Mouse (Mus musculus): ENCODE measurements around the gene Vps26c. TPM values are rescaled to one million over a fixed set of nuclear protein-coding genes. Genes with fewer than 3 reads are reported as not detected.

The Vps26c gene
- polyA plus RNA-seq, 1 experiment from 2014 or later, result 72.4 TPM

GRCm38 (mm10) chr16:94540140-94540539, 13.5 kb upstream of the Vps26c start:
- H3K9me3 ChIP-seq, result no peaks in the 10 kb centered on the region
- no peaks in the 10 kb centered on the region for H3K36me3 ChIP-seq
- H3K9ac ChIP-seq (replicated peaks), result no peak overlapping the region
- no peak for ATAC-seq
- no peak overlapping the region for H3K4me3 ChIP-seq (replicated peaks)
- no peak overlapping the region for H3K4me2 ChIP-seq (replicated peaks)
- H3K27me3 ChIP-seq, result no peaks in the 10 kb centered on the region
- WGBS, result 98% methylated on average over 9 of the region's 9 CpGs
- H3K27ac ChIP-seq, result no peak overlapping the region
- no peaks in the 10 kb centered on the region for H3K4me1 ChIP-seq (replicated peaks)

GRCm38 (mm10) chr16:94537159-94537527, 10.5 kb upstream of the Vps26c start:
- Histone ChIP-seq H3K9ac (replicated peaks) (no peak overlapping the region), H3K4me3 (replicated peaks) (no peak overlapping the region), H3K9me3 (no peaks in the 10 kb centered on the region), H3K27me3 (no peaks in the 10 kb centered on the region), H3K4me1 (replicated peaks) (no peaks in the 10 kb centered on the region), H3K36me3 (no peaks in the 10 kb centered on the region), H3K27ac (no peak overlapping the region), H3K4me2 (replicated peaks) (no peak overlapping the region)
- 81% methylated on average over 9 of the region's 9 CpGs for WGBS
- no peak for ATAC-seq

- H3K9ac ChIP-seq (replicated peaks), result no peak overlapping the region
- no peak for ATAC-seq
- no peaks in the 10 kb centered on the region for H3K36me3 ChIP-seq
- H3K4me3 ChIP-seq (replicated peaks), result no peak overlapping the region
- H3K4me2 ChIP-seq (replicated peaks), result no peak overlapping the region
- H3K27me3 ChIP-seq, result no peaks in the 10 kb centered on the region
- no peaks in the 10 kb centered on the region for H3K4me1 ChIP-seq (replicated peaks)
- H3K9me3 ChIP-seq, result no peaks in the 10 kb centered on the region
- H3K27ac ChIP-seq, result no peak overlapping the region
- 91% methylated on average over 7 of the region's 7 CpGs for WGBS
Measured at GRCm38 (mm10) chr16:94536417-94537158, 10.0 kb upstream of the Vps26c start.

- no peaks in the 10 kb centered on the region for H3K36me3 ChIP-seq
- WGBS, result 90% methylated on average over 5 of the region's 5 CpGs
- no peaks in the 10 kb centered on the region for H3K4me1 ChIP-seq (replicated peaks)
- H3K27ac ChIP-seq, result no peak overlapping the region
- H3K9ac ChIP-seq (replicated peaks), result no peak overlapping the region
- H3K4me2 ChIP-seq (replicated peaks), result no peak overlapping the region
- no peaks in the 10 kb centered on the region for H3K27me3 ChIP-seq
- no peak for ATAC-seq
- no peaks in the 10 kb centered on the region for H3K9me3 ChIP-seq
- no peak overlapping the region for H3K4me3 ChIP-seq (replicated peaks)
Measured at GRCm38 (mm10) chr16:94535716-94536115, 9.1 kb upstream of the Vps26c start.

GRCm38 (mm10) chr16:94533679-94534078, 7.0 kb upstream of the Vps26c start:
- H3K4me3 ChIP-seq (replicated peaks), result no peak overlapping the region
- no peak overlapping the region for H3K9ac ChIP-seq (replicated peaks)
- H3K36me3 ChIP-seq, result no peaks in the 10 kb centered on the region
- no peak overlapping the region for H3K4me2 ChIP-seq (replicated peaks)
- no peaks in the 10 kb centered on the region for H3K9me3 ChIP-seq
- H3K27ac ChIP-seq, result no peak overlapping the region
- no peaks in the 10 kb centered on the region for H3K4me1 ChIP-seq (replicated peaks)
- WGBS, result 84% methylated on average over 6 of the region's 6 CpGs
- ATAC-seq, result no peak
- no peaks in the 10 kb centered on the region for H3K27me3 ChIP-seq

DNA sequence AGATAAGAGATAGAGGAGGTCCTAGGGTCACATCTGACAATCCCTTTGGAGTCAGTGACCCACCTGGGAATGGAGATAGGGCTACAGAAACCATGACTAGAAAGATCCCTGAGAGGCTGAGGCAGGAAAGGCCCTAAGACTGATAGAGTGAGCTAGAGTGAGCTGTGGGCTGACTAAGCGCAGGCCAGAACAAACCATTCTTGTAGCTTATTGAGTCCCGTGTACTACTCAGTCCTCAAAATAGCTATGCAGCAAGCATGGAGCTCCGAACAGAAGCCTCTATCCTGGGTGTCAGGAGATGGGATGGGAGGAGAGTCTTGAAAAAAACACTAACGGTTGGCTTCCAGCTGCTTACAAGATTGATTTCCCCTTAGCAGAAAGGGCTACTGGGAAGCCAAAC, 4.6 kb upstream of the Vps26c start:
- no peak overlapping the region for H3K4me2 ChIP-seq (replicated peaks)
- H3K9me3 ChIP-seq, result no peaks in the 10 kb centered on the region
- H3K4me3 ChIP-seq (replicated peaks), result no peak overlapping the region
- peaks cover 10% of the 10 kb centered on the region for H3K4me1 ChIP-seq (replicated peaks)
- no peaks in the 10 kb centered on the region for H3K36me3 ChIP-seq
- ATAC-seq, result no peak
- WGBS, result 91% methylated on average over 4 of the region's 4 CpGs
- no peak overlapping the region for H3K9ac ChIP-seq (replicated peaks)
- no peaks in the 10 kb centered on the region for H3K27me3 ChIP-seq
- no peak overlapping the region for H3K27ac ChIP-seq

DNA sequence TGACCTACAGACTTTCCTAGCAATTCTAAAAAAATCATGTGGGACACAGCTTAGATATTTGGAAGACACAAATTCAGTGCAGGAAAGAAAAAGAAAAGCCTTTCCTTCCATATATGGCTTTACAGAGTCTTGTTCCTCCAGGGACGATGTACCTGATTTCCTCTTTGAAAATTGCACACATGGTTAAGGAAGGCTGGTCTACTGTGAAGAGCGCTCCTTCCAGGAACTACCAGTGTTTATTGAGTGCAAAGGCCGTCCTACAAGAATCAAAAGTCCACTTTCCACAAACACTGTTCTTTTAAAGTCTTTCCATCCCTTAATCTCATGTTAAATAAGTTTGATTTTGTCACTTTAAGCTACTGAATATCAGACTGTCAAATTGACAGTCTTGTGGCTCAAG, 916 bp upstream of the Vps26c start:
- ATAC-seq, result no peak
- Histone ChIP-seq H3K27me3 (no peaks in the 10 kb centered on the region), H3K4me3 (replicated peaks) (peak overlapping the region; percentile 87), H3K9me3 (no peaks in the 10 kb centered on the region), H3K4me2 (replicated peaks) (peak overlapping the region; percentile 78), H3K9ac (replicated peaks) (peak overlapping the region; percentile 90), H3K4me1 (replicated peaks) (peaks cover 33% of the 10 kb centered on the region), H3K27ac (peak overlapping the region; percentile 96; the same call in 1 of the 2 replicates), H3K36me3 (no peaks in the 10 kb centered on the region)
- WGBS, result 71% methylated on average over 3 of the region's 3 CpGs

GRCm38 (mm10) chr16:94527152-94527534, 513 bp upstream of the Vps26c start:
- Histone ChIP-seq H3K36me3 (no peaks in the 10 kb centered on the region), H3K9me3 (no peaks in the 10 kb centered on the region), H3K4me2 (replicated peaks) (peak overlapping the region; percentile 78), H3K4me1 (replicated peaks) (peaks cover 33% of the 10 kb centered on the region), H3K4me3 (replicated peaks) (peak overlapping the region; percentile 87), H3K27ac (peak overlapping the region; percentile 96), H3K27me3 (no peaks in the 10 kb centered on the region), H3K9ac (replicated peaks) (peak overlapping the region; percentile 90)
- 9% methylated on average over 13 of the region's 13 CpGs for WGBS
- no peak for ATAC-seq

DNA sequence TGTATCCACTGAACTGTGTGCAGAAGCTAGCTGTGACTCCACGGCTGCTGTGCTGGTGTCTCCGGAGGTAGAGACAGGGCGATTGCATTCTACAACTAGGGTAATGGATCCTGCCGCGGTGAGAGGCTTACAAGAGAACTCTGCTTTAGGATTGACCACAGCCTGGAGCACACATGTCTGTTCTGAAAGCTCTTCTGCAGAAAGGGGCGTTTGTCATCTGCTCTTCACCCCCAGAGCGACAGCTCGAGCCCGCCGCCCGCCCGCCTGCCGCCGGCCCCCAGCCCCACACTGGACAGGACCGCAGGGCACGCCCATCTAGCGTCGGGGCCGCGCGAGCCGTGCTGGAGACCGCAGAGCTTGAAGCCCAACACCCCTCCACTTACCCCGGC, 681 bp downstream of the Vps26c start:
- Histone ChIP-seq H3K9ac (replicated peaks) (peak overlapping the region; percentile 90), H3K4me1 (replicated peaks) (peaks cover 33% of the 10 kb centered on the region), H3K9me3 (no peaks in the 10 kb centered on the region), H3K36me3 (no peaks in the 10 kb centered on the region), H3K4me3 (replicated peaks) (peak overlapping the region; percentile 87), H3K27ac (peak overlapping the region; percentile 96), H3K4me2 (replicated peaks) (peak overlapping the region; percentile 78), H3K27me3 (no peaks in the 10 kb centered on the region)
- peak; percentile 81 for ATAC-seq
- WGBS, result under 1% methylated on average over 24 of the region's 24 CpGs

DNA sequence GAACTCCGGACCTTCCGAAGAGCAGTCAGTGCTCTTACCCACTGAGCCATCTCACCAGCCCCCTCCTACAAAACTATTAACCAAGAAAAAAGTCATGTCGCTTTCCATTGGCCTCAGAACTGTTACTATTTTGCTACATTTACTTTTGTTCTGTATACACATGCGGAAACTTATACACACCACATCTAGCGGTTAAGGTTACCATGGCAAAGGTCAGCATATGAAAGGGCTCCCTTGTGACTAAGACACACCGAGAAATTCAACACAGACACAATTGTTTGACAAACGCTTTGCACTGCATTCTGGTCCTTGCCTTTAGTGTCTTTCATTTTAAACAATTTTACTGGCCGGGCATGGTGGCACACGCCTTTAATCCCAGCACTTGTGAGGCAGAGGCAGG, 1.9 kb downstream of the Vps26c start:
- WGBS, result 82% methylated on average over 9 of the region's 9 CpGs
- H3K4me1 ChIP-seq (replicated peaks), result peaks cover 37% of the 10 kb centered on the region
- no peak overlapping the region for H3K27ac ChIP-seq
- H3K4me2 ChIP-seq (replicated peaks), result peak overlapping the region; percentile 78
- H3K27me3 ChIP-seq, result no peaks in the 10 kb centered on the region
- ATAC-seq, result no peak
- H3K36me3 ChIP-seq, result no peaks in the 10 kb centered on the region
- no peak overlapping the region for H3K9ac ChIP-seq (replicated peaks)
- H3K4me3 ChIP-seq (replicated peaks), result peak overlapping the region; percentile 87; the same call in 1 of the 2 replicates
- H3K9me3 ChIP-seq, result no peaks in the 10 kb centered on the region

- H3K4me1 ChIP-seq (replicated peaks), result peaks cover 37% of the 10 kb centered on the region
- no peak overlapping the region for H3K4me3 ChIP-seq (replicated peaks)
- H3K9me3 ChIP-seq, result no peaks in the 10 kb centered on the region
- no peaks in the 10 kb centered on the region for H3K27me3 ChIP-seq
- no peak for ATAC-seq
- no peaks in the 10 kb centered on the region for H3K36me3 ChIP-seq
- H3K9ac ChIP-seq (replicated peaks), result no peak overlapping the region
- WGBS, result 71% methylated on average over 6 of the region's 6 CpGs
- H3K27ac ChIP-seq, result no peak overlapping the region
- H3K4me2 ChIP-seq (replicated peaks), result no peak overlapping the region
Measured at GRCm38 (mm10) chr16:94523594-94524377, 2.8 kb downstream of the Vps26c start.

GRCm38 (mm10) chr16:94519028-94519427, 7.6 kb downstream of the Vps26c start:
- Histone ChIP-seq H3K36me3 (no peaks in the 10 kb centered on the region), H3K27me3 (no peaks in the 10 kb centered on the region), H3K9me3 (no peaks in the 10 kb centered on the region), H3K4me2 (replicated peaks) (no peak overlapping the region), H3K4me1 (replicated peaks) (peaks cover 11% of the 10 kb centered on the region), H3K9ac (replicated peaks) (no peak overlapping the region), H3K4me3 (replicated peaks) (no peak overlapping the region), H3K27ac (no peak overlapping the region)
- no peak for ATAC-seq
- WGBS, result 75% methylated on average over 6 of the region's 6 CpGs

Data from midbrain, embryonic 13.5 days (tissue).